26 mouse cellular contexts compared by ENCODE assay signal in genomic region chr9:22452697-22453096, GRCm38 (mm10). TPM values are rescaled to one million over a fixed set of nuclear protein-coding genes. Genes with fewer than 3 reads are reported as not detected.
"Had no signal": no experiment of that assay in that cellular context is flagged by ENCODE, and none has a peak within 500 bp of the region (broad histone marks: within the 10 kb centered on the region; RNA-seq: fewer than 3 reads in every experiment).

No protein-coding gene starts in this region.

- H3K4me2 ChIP-seq: lung, embryonic 14.5 days; midbrain, embryonic 12.5 days; neural tube, embryonic 13.5 days; neural tube, embryonic 15.5 days; stomach, embryonic 15.5 days had no signal

- H3K27ac ChIP-seq: midbrain, embryonic 10.5 days; midbrain, embryonic 12.5 days; neural tube, embryonic 13.5 days; neural tube, embryonic 15.5 days; stomach, embryonic 15.5 days; stomach, postnatal 0 days had no signal

- H3K4me3 ChIP-seq: midbrain, embryonic 10.5 days; midbrain, embryonic 12.5 days; myocyte; neural tube, embryonic 13.5 days; neural tube, embryonic 15.5 days; stomach, embryonic 15.5 days had no signal

- H3K9me3 ChIP-seq: midbrain, embryonic 10.5 days; midbrain, embryonic 12.5 days; neural tube, embryonic 13.5 days; neural tube, embryonic 15.5 days; stomach, embryonic 15.5 days had no signal

- H3K9ac ChIP-seq: lung, embryonic 14.5 days; midbrain, embryonic 12.5 days; neural tube, embryonic 13.5 days; neural tube, embryonic 15.5 days; stomach, embryonic 15.5 days had no signal

- H3K4me1 ChIP-seq: midbrain, embryonic 10.5 days; midbrain, embryonic 12.5 days; neural tube, embryonic 13.5 days; neural tube, embryonic 15.5 days; stomach, embryonic 15.5 days had no signal

- H3K27me3 ChIP-seq: midbrain, embryonic 12.5 days; neural tube, embryonic 13.5 days; neural tube, embryonic 15.5 days; stomach, embryonic 15.5 days had no signal

- DNase-seq: lung, adult 18-20 months; lung, embryonic 14.5 days; lung, postnatal 10 days; lung, postnatal 4 days; midbrain, embryonic 14.5 days; retina, postnatal 1 day; right cerebral cortex, adult 18-20 months; right cerebral cortex, postnatal 14 days; thymus, adult 2 months; thymus, postnatal 25 days; thymus, postnatal 4 days had no signal

- ATAC-seq: midbrain, embryonic 16.5 days had no signal

RNA-seq across cellular contexts. Expression of gene Gm17545, which starts 1.4 kb away (rescaled TPM):
- total RNA-seq: megakaryocyte, adult 5-6 weeks; megakaryocyte-erythroid progenitor cell, adult 5-6 weeks had no signal
- polyA plus RNA-seq: lung, embryonic 14.5 days; lung, embryonic 16.5 days; midbrain, embryonic 10.5 days; midbrain, embryonic 12.5 days; midbrain, embryonic 14.5 days; midbrain, embryonic 16.5 days; myocyte; neural tube, embryonic 11.5 days; neural tube, embryonic 13.5 days; neural tube, embryonic 15.5 days; spleen, adult 2 months; stomach, embryonic 15.5 days; stomach, postnatal 0 days; testis, adult 2 months; thymus, adult 2 months; urinary bladder, adult 2 months had no signal
